Mouse (Mus musculus) CH12.LX (cell line): ENCODE results near the gene Slf1. TPM values are rescaled to one million over a fixed set of nuclear protein-coding genes. Genes with fewer than 3 reads are reported as not detected.
A peak's percentile ranks its signal among the peaks of the same experiment; 100 is the strongest.
"Not testable (repeated sequence)": the region's sequence is repeated elsewhere in the genome, so short reads cannot be mapped to it uniquely, and the experiment has no call there.

Experiments
- DNase-seq: peaks from one replicate; pipeline ENCODE4 v3.0.0-alpha.2; 2013; ENCODE audit errors: extremely low read depth
- H3K27ac ChIP-seq: 2 replicates; pipeline ENCODE4 v1.5.1; 2012; ENCODE audit warnings: low read depth, mild to moderate bottlenecking, control low read depth, moderate library complexity; ENCODE audit not compliant: insufficient read depth
- H3K27me3 ChIP-seq: replicated peaks from 2 replicates; pipeline ENCODE3; 2012; ENCODE audit warnings: inconsistent platforms
- H3K36me3 ChIP-seq, 2 experiments: replicated peaks in 1 of 2; 2 replicates each; pipeline versions ENCODE3 to v1.6.1; 2012; ENCODE audit warnings: inconsistent platforms in 1 of 2, low read length in 1 of 2, mild to moderate bottlenecking in 1 of 2, mixed read lengths in 1 of 2, moderate library complexity in 1 of 2; ENCODE audit not compliant: control insufficient read depth in 1 of 2, insufficient read depth in 1 of 2
- H3K4me1 ChIP-seq, 2 experiments: 2 replicates each; pipeline ENCODE4 v1.6.1; 2012; ENCODE audit warnings: inconsistent platforms in 1 of 2, moderate library complexity in 1 of 2; ENCODE audit not compliant: insufficient read depth in 2 of 2, control insufficient read depth in 1 of 2
- H3K4me2 ChIP-seq: 2 replicates; pipeline ENCODE4 v1.6.1; 2012; ENCODE audit warnings: low read depth, mild to moderate bottlenecking, control low read depth; ENCODE audit not compliant: poor library complexity, insufficient read depth, severe bottlenecking
- H3K4me3 ChIP-seq, 3 experiments: fragments of 150-350 bp in 1 of 3; sonication (generic) in 1 of 3; replicated peaks in 1 of 3; 2 replicates each; pipeline versions ENCODE3 to v1.5.1; 2011 to 2012; ENCODE audit warnings: low read depth in 2 of 3, low read length in 2 of 3, mild to moderate bottlenecking in 2 of 3, moderate library complexity in 2 of 3, control low read depth in 1 of 3, improper control_type of control experiment in 1 of 3, inconsistent platforms in 1 of 3, mixed read lengths in 1 of 3; ENCODE audit not compliant: poor library complexity in 1 of 3
- H3K79me2 ChIP-seq: replicated peaks from 2 replicates; pipeline ENCODE4 v1.6.1; 2012; ENCODE audit warnings: mild to moderate bottlenecking, moderate library complexity; ENCODE audit not compliant: control insufficient read depth, poor library complexity, insufficient read depth, severe bottlenecking; ENCODE audit errors: extremely low read depth
- H3K9ac ChIP-seq: 2 replicates; pipeline ENCODE4 v1.6.1; 2012; ENCODE audit warnings: low read depth, mild to moderate bottlenecking, control low read depth, moderate library complexity; ENCODE audit not compliant: insufficient read depth
- H3K9me3 ChIP-seq: replicated peaks from 2 replicates; pipeline ENCODE3; 2012; ENCODE audit warnings: low read length, inconsistent platforms, mixed read lengths
- ELF1 ChIP-seq: IDR thresholded peaks from 2 replicates; pipeline ENCODE4 v1.6.1; 2014; ENCODE audit warnings: low read depth, mild to moderate bottlenecking, inconsistent platforms, low read length, improper control_type of control experiment
- ETS1 ChIP-seq: conservative IDR thresholded peaks from 2 replicates; pipeline ENCODE4 v1.6.1; 2012; ENCODE audit warnings: low read depth, mild to moderate bottlenecking, inconsistent platforms, low read length, improper control_type of control experiment, moderate library complexity
- KAT2A ChIP-seq: IDR thresholded peaks from 2 replicates; pipeline ENCODE4 v1.6.1; 2012; ENCODE audit warnings: low read length, improper control_type of control experiment, inconsistent platforms; ENCODE audit not compliant: insufficient replicate concordance
- MAFK ChIP-seq: IDR thresholded peaks from 2 replicates; pipeline ENCODE4 v1.6.1; 2011; ENCODE audit warnings: low read length, improper control_type of control experiment; ENCODE audit not compliant: insufficient replicate concordance
- MAZ ChIP-seq: IDR thresholded peaks from 2 replicates; pipeline ENCODE4 v1.6.1; 2012; ENCODE audit warnings: low read depth, mild to moderate bottlenecking, inconsistent platforms, low read length, improper control_type of control experiment, moderate library complexity
- RAD21 ChIP-seq: IDR thresholded peaks from 2 replicates; pipeline ENCODE4 v1.6.1; 2011; ENCODE audit warnings: low read depth, mild to moderate bottlenecking, low read length, improper control_type of control experiment, moderate library complexity
- SIN3A ChIP-seq: IDR thresholded peaks from 2 replicates; pipeline ENCODE4 v1.6.1; 2012; ENCODE audit warnings: low read length, improper control_type of control experiment, inconsistent platforms
- USF1 ChIP-seq: IDR thresholded peaks from 2 replicates; pipeline ENCODE4 v1.6.1; 2014; ENCODE audit warnings: low read depth, mild to moderate bottlenecking, inconsistent platforms, low read length, improper control_type of control experiment
- ZMIZ1 ChIP-seq: IDR thresholded peaks from 2 replicates; pipeline ENCODE4 v1.6.1; 2012; ENCODE audit warnings: low read depth, mild to moderate bottlenecking, inconsistent platforms, low read length, improper control_type of control experiment
- dilution Hi-C: fragments of 300-500 bp; cut with MboI; formaldehyde crosslinking; loops from 2 replicates; pipeline ENCODE4 v1.14.3; 2020; ENCODE audit warnings: low sequenced_read_pairs; ENCODE audit not compliant: extremely low pct_unique_long_range_greater_than_20kb, extremely low pct_ligation_motif_present
- in situ Hi-C: fragments of 300-500 bp; cut with MboI; formaldehyde crosslinking; loops from 3 replicates; pipeline ENCODE4 v1.14.3; 2019; ENCODE audit warnings: low sequenced_read_pairs, low pct_ligation_motif_present, low pct_unique_long_range_greater_than_20kb, mixed read lengths
- polyA plus RNA-seq: library from polyadenylated mRNA; unstranded; fragments of >175 nt; gene quantifications from 2 replicates; pipeline ENCODE4 v1.2.1, GENCODE M21; 2012; ENCODE audit warnings: low read depth; ENCODE audit not compliant: insufficient read length
- total RNA-seq, 2 experiments: library from RNA; depleted of rRNA; stranded (reverse); fragments of 300-350 nt in 1 of 2; fragments of >200 nt in 1 of 2; gene quantifications; 2 replicates each; pipeline ENCODE4 v1.2.3; 2012 to 2014

Gene Slf1
- total and polyA plus RNA-seq, 3 experiments = 24.1 to 52.2 (median 25.4) TPM

GRCm38 (mm10) chr13:77118695-77119094, 16.6 kb downstream of the Slf1 start:
- H3K36me3 ChIP-seq = peaks cover 0 to 27% of the 10 kb centered on the region in 2 experiments
- H3K4me3 ChIP-seq = no peak overlapping the region
- H3K4me1 ChIP-seq = peaks cover under 1 to 5% of the 10 kb centered on the region in 2 experiments; a peak in 3 of 4 replicates
- peaks cover 6% of the 10 kb centered on the region; the same call in 1 of the 2 replicates for H3K79me2 ChIP-seq
- DNase-seq = no peak
- dilution Hi-C loops = no loop called here
- no peak overlapping the region for H3K9ac ChIP-seq
- H3K27me3 ChIP-seq = no peaks in the 10 kb centered on the region
- TF ChIP-seq USF1 = no peak
- TF ChIP-seq RAD21 = no peak
- no peak for TF ChIP-seq SIN3A
- H3K9me3 ChIP-seq = no peaks in the 10 kb centered on the region
- in situ Hi-C loops = no loop called here
- no peak overlapping the region for H3K4me2 ChIP-seq
- no peak overlapping the region for H3K27ac ChIP-seq

- H3K27ac ChIP-seq = no peak overlapping the region
- H3K9me3 ChIP-seq = no peaks in the 10 kb centered on the region
- TF ChIP-seq ETS1 (no peak), ELF1 (no peak), KAT2A (no peak), ZMIZ1 (no peak), MAFK (peak; percentile 98), MAZ (no peak)
- no peak for DNase-seq
- in situ Hi-C loops (no loop called here), dilution Hi-C loops (no loop called here)
- H3K4me1 ChIP-seq = peaks cover 0 to 4% of the 10 kb centered on the region in 2 experiments; a peak in 1 of 4 replicates
- H3K4me2 ChIP-seq = no peak overlapping the region
- no peak overlapping the region for H3K4me3 ChIP-seq
- H3K79me2 ChIP-seq = no peaks in the 10 kb centered on the region
- peaks cover 15 to 34% of the 10 kb centered on the region in 2 experiments for H3K36me3 ChIP-seq
- no peak overlapping the region for H3K9ac ChIP-seq
- H3K27me3 ChIP-seq = no peaks in the 10 kb centered on the region
Measured at GRCm38 (mm10) chr13:77107734-77108133, 27.5 kb downstream of the Slf1 start.

GRCm38 (mm10) chr13:77092876-77093275, 42.4 kb downstream of the Slf1 start:
- H3K27ac ChIP-seq, H3K9ac ChIP-seq, H3K9me3 ChIP-seq, dilution Hi-C loops, DNase-seq, H3K79me2 ChIP-seq, H3K27me3 ChIP-seq, in situ Hi-C loops, H3K4me2 ChIP-seq, H3K4me3 ChIP-seq, H3K4me1 ChIP-seq: not testable (repeated sequence)
- peaks cover 8 to 20% of the 10 kb centered on the region in 2 experiments for H3K36me3 ChIP-seq
